Comparison of ENCODE assay signal across 25 mouse cellular contexts in the genomic region with DNA sequence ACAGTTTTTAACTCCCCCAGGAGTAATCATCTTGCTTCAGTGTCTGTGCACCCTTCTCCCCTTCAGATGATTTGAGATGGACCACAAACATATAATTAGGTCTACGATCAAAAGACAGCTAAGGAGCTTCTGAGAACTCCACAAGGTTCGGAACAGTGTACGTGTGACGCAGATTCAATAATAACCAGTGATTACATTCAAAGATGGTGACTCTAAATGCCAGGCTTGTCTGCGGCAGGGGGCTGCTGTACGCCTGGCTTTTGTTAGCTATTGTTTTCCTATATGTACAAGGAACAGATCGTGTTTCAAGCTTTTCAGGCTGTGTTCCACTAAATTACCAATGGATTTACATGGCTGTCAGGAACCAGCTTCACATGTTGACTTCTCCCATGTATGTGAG.
"Had no signal": no experiment of that assay in that cellular context is flagged by ENCODE, and none has a peak within 500 bp of the region (broad histone marks: within the 10 kb centered on the region; RNA-seq: fewer than 3 reads in every experiment).

No protein-coding gene starts in this region.

- H3K27ac ChIP-seq: heart, adult 2 months; heart, embryonic 13.5 days; heart, embryonic 15.5 days; hindbrain, embryonic 10.5 days; hindbrain, embryonic 12.5 days; hindbrain, embryonic 14.5 days; intestine, embryonic 15.5 days; limb, embryonic 13.5 days; limb, embryonic 15.5 days; liver, embryonic 12.5 days; liver, embryonic 14.5 days had no signal

- H3K9me3 ChIP-seq: heart, embryonic 13.5 days; heart, embryonic 15.5 days; hindbrain, embryonic 10.5 days; hindbrain, embryonic 12.5 days; intestine, embryonic 15.5 days; limb, embryonic 13.5 days; limb, embryonic 15.5 days; liver, embryonic 12.5 days had no signal

- ATAC-seq: hindbrain, embryonic 16.5 days; inflammation-experienced regulatory T-cells, adult 6 months; intestine, embryonic 15.5 days; intestine, postnatal 0 days; liver, embryonic 12.5 days had no signal

- H3K9ac ChIP-seq: heart, embryonic 13.5 days; heart, embryonic 15.5 days; hindbrain, embryonic 12.5 days; hindbrain, embryonic 14.5 days; intestine, embryonic 15.5 days; limb, embryonic 13.5 days; limb, embryonic 15.5 days; liver, embryonic 12.5 days; liver, embryonic 14.5 days had no signal

- H3K27me3 ChIP-seq: heart, embryonic 13.5 days; heart, embryonic 15.5 days; hindbrain, embryonic 12.5 days; intestine, embryonic 15.5 days; limb, embryonic 13.5 days; limb, embryonic 15.5 days; liver, embryonic 12.5 days had no signal

- H3K36me3 ChIP-seq: heart, embryonic 13.5 days; heart, embryonic 15.5 days; hindbrain, embryonic 10.5 days; hindbrain, embryonic 12.5 days; intestine, embryonic 15.5 days; limb, embryonic 13.5 days; limb, embryonic 15.5 days; liver, embryonic 12.5 days had no signal

- H3K4me1 ChIP-seq: heart, embryonic 15.5 days; hindbrain, embryonic 10.5 days; hindbrain, embryonic 12.5 days; intestine, embryonic 15.5 days; limb, embryonic 13.5 days; limb, embryonic 15.5 days; liver, embryonic 12.5 days had no signal

- DNase-seq: gastrocnemius, postnatal 25 days; heart, adult 2 months; heart, postnatal 14 days; heart, postnatal 4 days; kidney, adult 18-20 months; kidney, adult 8-10 months; kidney, postnatal 14 days; kidney, postnatal 36 days; layer of hippocampus, adult 9-11 months; layer of hippocampus, postnatal 36 days; left cerebral cortex, postnatal 4 days had no signal

- H3K4me3 ChIP-seq: heart, adult 2 months; heart, embryonic 13.5 days; heart, embryonic 15.5 days; hindbrain, embryonic 10.5 days; hindbrain, embryonic 12.5 days; intestine, embryonic 15.5 days; limb, embryonic 13.5 days; limb, embryonic 15.5 days; liver, embryonic 12.5 days had no signal

- H3K4me2 ChIP-seq: heart, embryonic 11.5 days; heart, embryonic 13.5 days; heart, embryonic 15.5 days; hindbrain, embryonic 12.5 days; hindbrain, embryonic 14.5 days; intestine, embryonic 15.5 days; limb, embryonic 13.5 days; limb, embryonic 15.5 days; liver, embryonic 12.5 days had no signal
